Mouse (Mus musculus): ENCODE measurements around the gene Patj. TPM values are rescaled to one million over a fixed set of nuclear protein-coding genes. Genes with fewer than 3 reads are reported as not detected.

Gene Patj
- polyA plus RNA-seq, 1 experiment from 2014 or later, result 20.0 TPM

DNA sequence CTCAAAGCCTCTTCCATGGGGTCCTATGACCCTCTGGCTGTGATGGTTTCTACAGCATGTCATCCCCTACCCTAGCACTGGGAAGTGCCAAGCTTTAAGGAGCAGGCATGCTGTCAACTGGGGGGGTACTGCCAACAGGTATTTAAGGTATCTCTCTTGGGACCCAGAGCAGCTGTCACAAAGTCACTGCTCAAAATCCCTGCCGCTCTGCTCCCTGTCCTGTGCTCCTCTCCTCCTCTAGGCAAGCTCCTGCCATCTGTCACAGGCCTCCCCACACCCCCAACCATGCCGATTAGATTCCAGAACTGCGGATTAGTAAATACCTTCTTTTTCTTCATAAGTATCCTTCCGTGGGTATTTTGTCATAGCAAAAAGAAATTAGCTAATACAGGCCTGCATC lies 358.9 kb downstream of the Patj start:
- Histone ChIP-seq H3K4me3 (no peak overlapping the region), H3K9me3 (replicated peaks) (no peaks in the 10 kb centered on the region), H3K27ac (no peak overlapping the region), H3K36me3 (peaks cover 42% of the 10 kb centered on the region), H3K4me1 (no peaks in the 10 kb centered on the region), H3K27me3 (ENCODE audit: low read depth, poor library complexity, severe bottlenecking) (no peaks in the 10 kb centered on the region)
- WGBS, result 85% methylated on average over 4 of the region's 4 CpGs
- DNase-seq (ENCODE audit: low spot score), result no peak

DNA sequence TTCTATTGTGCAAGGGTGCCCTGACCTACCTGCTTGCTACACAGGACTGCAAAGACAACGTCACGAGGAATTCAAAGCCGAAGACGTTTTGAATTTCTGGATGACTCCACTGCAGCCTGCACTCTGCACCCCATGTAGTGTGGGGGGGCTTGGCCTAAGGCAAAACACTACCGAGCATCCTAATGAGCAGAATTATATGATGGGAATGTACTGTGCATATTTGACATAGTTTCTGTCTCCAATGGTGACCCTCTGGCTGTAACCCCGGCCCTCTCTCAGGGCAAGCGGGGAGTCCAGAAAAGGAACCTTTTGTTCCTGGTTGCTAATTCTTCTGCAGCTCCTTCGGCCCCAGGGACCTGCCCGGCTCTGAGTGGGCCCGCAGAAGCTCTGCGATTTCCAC lies 360.6 kb downstream of the Patj start:
- Histone ChIP-seq H3K4me1 (no peaks in the 10 kb centered on the region), H3K9me3 (replicated peaks) (no peaks in the 10 kb centered on the region), H3K36me3 (peaks cover 59% of the 10 kb centered on the region), H3K27me3 (ENCODE audit: low read depth, poor library complexity, severe bottlenecking) (no peaks in the 10 kb centered on the region), H3K4me3 (no peak overlapping the region), H3K27ac (no peak overlapping the region)
- DNase-seq (ENCODE audit: low spot score), result no peak
- WGBS, result 79% methylated on average over 11 of the region's 11 CpGs

GRCm38 (mm10) chr4:98758012-98758821 lies 362.6 kb downstream of the Patj start:
- no peak for DNase-seq (ENCODE audit: low spot score)
- 69% methylated on average over 4 of the region's 4 CpGs for WGBS
- no peaks in the 10 kb centered on the region for H3K27me3 ChIP-seq (ENCODE audit: low read depth, poor library complexity, severe bottlenecking)
- H3K4me3 ChIP-seq, result no peak overlapping the region
- H3K4me1 ChIP-seq, result no peaks in the 10 kb centered on the region
- H3K27ac ChIP-seq, result 0 out of 2 replicates have a peak overlapping the region, but pooled peaks have one; percentile 26
- no peaks in the 10 kb centered on the region for H3K9me3 ChIP-seq (replicated peaks)
- H3K36me3 ChIP-seq, result peaks cover 71% of the 10 kb centered on the region

- H3K4me3 ChIP-seq, result no peak overlapping the region
- no peak overlapping the region for H3K27ac ChIP-seq
- WGBS, result 85% methylated on average over 3 of the region's 3 CpGs
- DNase-seq (ENCODE audit: low spot score), result no peak
- peaks cover 77% of the 10 kb centered on the region for H3K36me3 ChIP-seq
- no peaks in the 10 kb centered on the region for H3K4me1 ChIP-seq
- no peaks in the 10 kb centered on the region for H3K27me3 ChIP-seq (ENCODE audit: low read depth, poor library complexity, severe bottlenecking)
- H3K9me3 ChIP-seq (replicated peaks), result no peaks in the 10 kb centered on the region
Measured at GRCm38 (mm10) chr4:98758872-98759518, 363.4 kb downstream of the Patj start.

GRCm38 (mm10) chr4:98767134-98768133 lies 371.8 kb downstream of the Patj start:
- Histone ChIP-seq H3K9me3 (replicated peaks) (no peaks in the 10 kb centered on the region), H3K4me3 (no peak overlapping the region), H3K36me3 (peaks cover 67% of the 10 kb centered on the region), H3K4me1 (peaks cover 15% of the 10 kb centered on the region), H3K27me3 (ENCODE audit: low read depth, poor library complexity, severe bottlenecking) (no peaks in the 10 kb centered on the region), H3K27ac (peak overlapping the region; percentile 27; the same call in 1 of the 2 replicates)
- WGBS, result 73% methylated on average over 14 of the region's 14 CpGs
- no peak for DNase-seq (ENCODE audit: low spot score)

Small RNAs within 50 kb of the gene (microRNA-seq; reads per million reads assigned to microRNA genes)
- gene Gm22625, result not detected
- gene Gm26154, result not detected

Other genes with a start within 250 kb of the Patj start
- gene Tm2d1, start 12.5 kb upstream of the Patj start, polyA plus RNA-seq (2016; fragmentation: Nextera tagmentation; extraction: Ambion mirVana), result 66.3 and 73.8 TPM in 2 replicates

Measured in limb, embryonic 10.5 days (tissue).